Mouse (Mus musculus): ENCODE measurements around the gene Slu7. TPM values are rescaled to one million over a fixed set of nuclear protein-coding genes. Genes with fewer than 3 reads are reported as not detected.
A peak's percentile ranks its signal among the peaks of the same experiment; 100 is the strongest.

Gene Slu7
- polyA plus RNA-seq, 2 experiments, result 15.5 to 48.2 TPM

DNA sequence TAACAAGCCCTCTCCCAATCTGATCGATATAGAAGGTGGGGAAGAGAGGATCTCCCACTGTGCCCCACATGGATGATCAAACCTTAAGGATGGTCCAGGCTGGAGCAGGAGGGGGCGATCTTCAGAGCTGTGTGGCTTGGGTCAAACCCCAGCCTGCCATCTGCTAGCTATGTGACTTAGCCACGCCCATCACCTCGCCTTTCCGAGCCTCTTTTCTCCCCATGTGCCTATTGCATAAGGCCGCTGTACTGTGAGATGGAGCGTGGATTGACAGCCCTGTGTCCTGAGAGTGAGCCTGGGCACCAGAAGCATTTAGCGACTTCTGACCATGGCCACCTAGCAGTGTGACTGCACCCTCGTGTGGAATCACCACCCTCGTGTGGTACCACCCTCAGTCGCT is 51.1 kb downstream of the Slu7 start:
- DNase-seq (ENCODE audit: low spot score), result no peak
- Histone ChIP-seq H3K4me3 (replicated peaks; ENCODE audit: low read length) (no peak overlapping the region), H3K36me3 (ENCODE audit: control insufficient read depth, insufficient read depth, low read length) (no peaks in the 10 kb centered on the region), H3K27ac (replicated peaks; ENCODE audit: low read depth, low read length) (no peak overlapping the region), H3K9ac (ENCODE audit: low read depth, low read length, severe bottlenecking) (no peak overlapping the region), H3K9me3 (ENCODE audit: control insufficient read depth, low read length) (no peaks in the 10 kb centered on the region), H3K4me1 (ENCODE audit: control insufficient read depth, insufficient read depth, low read length) (peaks cover 48% of the 10 kb centered on the region), H3K4me2 (replicated peaks; ENCODE audit: low read depth, low read length, severe bottlenecking) (no peak overlapping the region), H3K27me3 (ENCODE audit: control insufficient read depth, insufficient read depth, low read length) (no peaks in the 10 kb centered on the region)
- WGBS, result 35% methylated on average over 11 of the region's 11 CpGs
- no peak for ATAC-seq (ENCODE audit: low FRiP score, low read depth)
- no peak for TF ChIP-seq POLR2A (IDR thresholded peaks at IDR 0.05; ENCODE audit: borderline replicate concordance, extremely low read depth, insufficient read depth, insufficient read length)

DNA sequence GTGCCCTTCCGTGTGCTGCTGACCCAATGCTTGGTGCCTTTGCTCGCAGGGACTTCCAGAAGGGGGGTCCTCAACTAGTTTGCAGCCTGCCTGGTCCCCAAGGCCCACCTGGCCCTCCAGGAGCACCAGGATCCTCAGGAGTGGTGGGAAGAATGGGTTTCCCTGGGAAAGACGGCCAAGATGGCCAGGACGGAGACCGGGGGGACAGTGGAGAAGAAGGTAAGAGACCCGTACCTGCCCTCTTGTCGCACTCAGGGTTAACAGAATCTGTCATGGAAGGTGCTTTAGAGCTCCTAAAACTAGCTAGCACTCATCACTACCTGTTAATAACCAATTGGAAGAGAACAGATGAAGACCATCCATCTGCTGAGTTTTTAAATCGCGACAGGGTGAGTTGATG is 52.3 kb downstream of the Slu7 start:
- 88% methylated on average over 9 of the region's 9 CpGs for WGBS
- Histone ChIP-seq H3K4me3 (replicated peaks; ENCODE audit: low read length) (no peak overlapping the region), H3K9me3 (ENCODE audit: control insufficient read depth, low read length) (no peaks in the 10 kb centered on the region), H3K4me1 (ENCODE audit: control insufficient read depth, insufficient read depth, low read length) (peaks cover 36% of the 10 kb centered on the region), H3K36me3 (ENCODE audit: control insufficient read depth, insufficient read depth, low read length) (no peaks in the 10 kb centered on the region), H3K27me3 (ENCODE audit: control insufficient read depth, insufficient read depth, low read length) (no peaks in the 10 kb centered on the region), H3K27ac (replicated peaks; ENCODE audit: low read depth, low read length) (no peak overlapping the region), H3K4me2 (replicated peaks; ENCODE audit: low read depth, low read length, severe bottlenecking) (no peak overlapping the region), H3K9ac (ENCODE audit: low read depth, low read length, severe bottlenecking) (no peak overlapping the region)
- DNase-seq (ENCODE audit: low spot score), result no peak
- no peak for ATAC-seq (ENCODE audit: low FRiP score, low read depth)
- no peak for TF ChIP-seq POLR2A (IDR thresholded peaks at IDR 0.05; ENCODE audit: borderline replicate concordance, extremely low read depth, insufficient read depth, insufficient read length)

DNA sequence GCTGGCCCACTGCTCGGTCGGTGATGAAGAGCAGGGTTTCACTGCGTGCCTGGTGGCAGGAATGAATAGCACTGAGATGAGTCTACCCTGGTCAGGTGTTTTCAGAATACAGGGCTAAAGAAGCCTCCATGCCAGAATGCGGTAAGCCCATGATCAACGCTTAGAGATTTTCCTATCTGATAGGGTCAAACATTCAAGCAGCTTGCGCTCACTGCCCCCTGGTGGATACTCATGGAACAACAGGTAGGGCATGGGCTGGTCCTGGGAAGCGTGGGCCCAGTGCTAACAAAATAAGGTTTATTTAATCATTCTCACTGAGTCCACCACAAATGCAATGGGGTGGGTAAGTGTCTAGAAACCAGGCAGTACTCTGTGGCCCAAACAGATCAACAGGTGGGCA is 59.1 kb downstream of the Slu7 start:
- 29% methylated on average over 7 of the region's 7 CpGs for WGBS
- H3K27ac ChIP-seq (replicated peaks; ENCODE audit: low read depth, low read length), result no peak overlapping the region
- ATAC-seq (ENCODE audit: low FRiP score, low read depth) (peak; percentile 38; the same call in 1 of the 2 replicates), DNase-seq (ENCODE audit: low spot score) (peak; percentile 79)
- H3K4me1 ChIP-seq (ENCODE audit: control insufficient read depth, insufficient read depth, low read length), result no peaks in the 10 kb centered on the region
- no peaks in the 10 kb centered on the region for H3K9me3 ChIP-seq (ENCODE audit: control insufficient read depth, low read length)
- no peak overlapping the region for H3K4me2 ChIP-seq (replicated peaks; ENCODE audit: low read depth, low read length, severe bottlenecking)
- H3K36me3 ChIP-seq (ENCODE audit: control insufficient read depth, insufficient read depth, low read length), result no peaks in the 10 kb centered on the region
- no peak overlapping the region for H3K4me3 ChIP-seq (replicated peaks; ENCODE audit: low read length)
- H3K9ac ChIP-seq (ENCODE audit: low read depth, low read length, severe bottlenecking), result no peak overlapping the region
- TF ChIP-seq POLR2A (IDR thresholded peaks at IDR 0.05; ENCODE audit: borderline replicate concordance, extremely low read depth, insufficient read depth, insufficient read length), result no peak
- H3K27me3 ChIP-seq (ENCODE audit: control insufficient read depth, insufficient read depth, low read length), result no peaks in the 10 kb centered on the region

DNA sequence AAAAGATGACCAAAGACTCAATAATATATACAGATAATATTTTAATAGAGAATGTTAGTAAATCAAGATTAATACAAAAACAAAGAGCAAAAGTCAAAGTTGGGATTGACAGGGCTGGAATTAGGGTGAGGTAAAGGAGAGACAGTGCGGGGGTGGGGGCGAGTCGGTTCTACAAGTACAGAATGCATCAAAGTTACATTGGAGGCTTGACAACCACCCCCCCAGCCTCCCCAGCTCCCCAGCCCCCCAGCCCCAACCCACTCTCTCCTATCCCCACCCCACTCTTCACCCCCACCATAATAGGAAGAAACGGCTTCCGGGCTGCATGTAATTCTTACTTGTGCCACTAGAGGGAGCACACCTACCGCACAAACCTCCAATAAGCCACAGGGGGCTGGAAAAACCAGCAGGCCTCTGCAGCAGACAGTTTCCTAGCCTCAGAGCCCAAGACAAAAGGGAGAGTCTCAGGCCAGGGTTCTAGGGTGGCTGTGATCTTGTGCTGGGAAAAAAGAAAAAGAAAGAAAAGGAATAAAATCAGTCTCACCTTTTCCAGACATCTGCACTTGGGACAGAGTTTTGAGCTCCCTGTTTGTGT is 60.4 kb downstream of the Slu7 start:
- Histone ChIP-seq H3K27me3 (ENCODE audit: control insufficient read depth, insufficient read depth, low read length) (no peaks in the 10 kb centered on the region), H3K27ac (replicated peaks; ENCODE audit: low read depth, low read length) (no peak overlapping the region), H3K4me2 (replicated peaks; ENCODE audit: low read depth, low read length, severe bottlenecking) (no peak overlapping the region), H3K4me1 (ENCODE audit: control insufficient read depth, insufficient read depth, low read length) (no peaks in the 10 kb centered on the region), H3K9ac (ENCODE audit: low read depth, low read length, severe bottlenecking) (no peak overlapping the region), H3K9me3 (ENCODE audit: control insufficient read depth, low read length) (no peaks in the 10 kb centered on the region), H3K4me3 (replicated peaks; ENCODE audit: low read length) (no peak overlapping the region), H3K36me3 (ENCODE audit: control insufficient read depth, insufficient read depth, low read length) (no peaks in the 10 kb centered on the region)
- WGBS, result 25% methylated on average over 6 of the region's 6 CpGs
- peak; percentile 87 for DNase-seq (ENCODE audit: low spot score)
- peak; percentile 84 for ATAC-seq (ENCODE audit: low FRiP score, low read depth)
- no peak for TF ChIP-seq POLR2A (IDR thresholded peaks at IDR 0.05; ENCODE audit: borderline replicate concordance, extremely low read depth, insufficient read depth, insufficient read length)

DNA sequence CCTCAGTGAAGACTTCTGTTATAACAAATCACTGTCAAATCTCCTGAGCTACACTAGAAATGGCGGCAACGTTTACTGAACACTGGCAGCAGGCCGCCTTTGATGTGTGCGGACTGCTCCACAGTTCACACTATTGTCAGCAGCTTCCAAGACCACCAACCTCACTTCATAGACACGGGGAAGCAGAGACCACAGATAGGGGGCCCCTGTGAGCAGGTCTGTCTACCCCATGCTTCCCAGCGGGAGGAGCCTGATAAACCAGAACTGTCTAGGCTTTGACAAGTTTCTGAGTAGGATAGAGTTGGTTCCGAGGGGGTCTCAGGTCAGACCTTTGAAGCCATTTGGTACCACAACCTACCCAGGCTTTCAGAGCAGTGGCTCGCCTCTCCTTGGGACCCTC is 61.5 kb downstream of the Slu7 start:
- H3K9ac ChIP-seq (ENCODE audit: low read depth, low read length, severe bottlenecking), result no peak overlapping the region
- ATAC-seq (ENCODE audit: low FRiP score, low read depth) (no peak), DNase-seq (ENCODE audit: low spot score) (no peak)
- no peaks in the 10 kb centered on the region for H3K27me3 ChIP-seq (ENCODE audit: control insufficient read depth, insufficient read depth, low read length)
- H3K27ac ChIP-seq (replicated peaks; ENCODE audit: low read depth, low read length), result no peak overlapping the region
- no peak overlapping the region for H3K4me2 ChIP-seq (replicated peaks; ENCODE audit: low read depth, low read length, severe bottlenecking)
- no peaks in the 10 kb centered on the region for H3K36me3 ChIP-seq (ENCODE audit: control insufficient read depth, insufficient read depth, low read length)
- no peaks in the 10 kb centered on the region for H3K4me1 ChIP-seq (ENCODE audit: control insufficient read depth, insufficient read depth, low read length)
- no peak for TF ChIP-seq POLR2A (IDR thresholded peaks at IDR 0.05; ENCODE audit: borderline replicate concordance, extremely low read depth, insufficient read depth, insufficient read length)
- H3K9me3 ChIP-seq (ENCODE audit: control insufficient read depth, low read length), result no peaks in the 10 kb centered on the region
- H3K4me3 ChIP-seq (replicated peaks; ENCODE audit: low read length), result no peak overlapping the region
- 53% methylated on average over 7 of the region's 8 CpGs for WGBS

DNA sequence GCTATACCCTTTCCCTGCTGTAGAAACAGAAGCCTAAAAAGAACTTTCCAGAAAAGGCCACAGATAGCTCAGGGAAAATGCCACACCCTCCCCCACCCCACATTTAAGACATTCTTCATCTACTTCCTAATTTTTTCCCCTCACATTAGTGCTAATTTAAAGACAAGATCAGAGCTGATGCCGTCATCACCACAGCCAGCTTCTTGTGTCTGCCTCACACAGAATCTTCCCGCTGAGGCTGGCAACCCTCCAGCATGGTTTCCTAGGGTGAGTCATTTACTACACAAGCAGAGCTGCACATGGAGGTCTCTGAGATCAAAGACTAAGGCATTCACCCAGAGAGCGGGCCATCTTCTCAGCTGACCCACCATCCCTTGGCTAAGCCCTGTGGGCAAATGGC is 62.0 kb downstream of the Slu7 start:
- Histone ChIP-seq H3K4me2 (replicated peaks; ENCODE audit: low read depth, low read length, severe bottlenecking) (no peak overlapping the region), H3K27me3 (ENCODE audit: control insufficient read depth, insufficient read depth, low read length) (no peaks in the 10 kb centered on the region), H3K9me3 (ENCODE audit: control insufficient read depth, low read length) (no peaks in the 10 kb centered on the region), H3K4me1 (ENCODE audit: control insufficient read depth, insufficient read depth, low read length) (no peaks in the 10 kb centered on the region), H3K36me3 (ENCODE audit: control insufficient read depth, insufficient read depth, low read length) (no peaks in the 10 kb centered on the region), H3K9ac (ENCODE audit: low read depth, low read length, severe bottlenecking) (no peak overlapping the region), H3K27ac (replicated peaks; ENCODE audit: low read depth, low read length) (no peak overlapping the region), H3K4me3 (replicated peaks; ENCODE audit: low read length) (no peak overlapping the region)
- DNase-seq (ENCODE audit: low spot score) (no peak), ATAC-seq (ENCODE audit: low FRiP score, low read depth) (no peak)
- WGBS, result 57% methylated on average over 3 of the region's 3 CpGs
- TF ChIP-seq POLR2A (IDR thresholded peaks at IDR 0.05; ENCODE audit: borderline replicate concordance, extremely low read depth, insufficient read depth, insufficient read length), result no peak

Other genes with a start within 250 kb of the Slu7 start
- 50.9 and 66.8 TPM in 2 replicates for gene Pttg1, start 7.5 kb upstream of the Slu7 start, polyA plus RNA-seq (2012; rRNA removed)
- 80.9 and 86.5 TPM in 2 replicates for gene Pttg1, start 7.5 kb upstream of the Slu7 start, polyA plus RNA-seq (2014; fragmentation: Nextera tagmentation; extraction: Ambion mirVana)
- 32.7 and 32.9 TPM in 2 replicates for gene C1qtnf2, start 40.5 kb downstream of the Slu7 start, polyA plus RNA-seq (2012; rRNA removed)
- gene C1qtnf2, start 40.5 kb downstream of the Slu7 start, polyA plus RNA-seq (2014; fragmentation: Nextera tagmentation; extraction: Ambion mirVana), result 40.3 and 46.1 TPM in 2 replicates
- gene Ccnjl, start 95.0 kb downstream of the Slu7 start, polyA plus RNA-seq (2012; rRNA removed), result 5.1 and 5.9 TPM in 2 replicates
- gene Ccnjl, start 95.0 kb downstream of the Slu7 start, polyA plus RNA-seq (2014; fragmentation: Nextera tagmentation; extraction: Ambion mirVana), result 7.7 and 11.5 TPM in 2 replicates
- gene 4933415A04Rik, start 153.3 kb downstream of the Slu7 start, polyA plus RNA-seq (2012; rRNA removed), result 0.61 and 0.70 TPM in 2 replicates
- gene 4933415A04Rik, start 153.3 kb downstream of the Slu7 start, polyA plus RNA-seq (2014; fragmentation: Nextera tagmentation; extraction: Ambion mirVana), result 2.2 and 3.6 TPM in 2 replicates
- 0.49 TPM in 1 of 2 replicates, not detected in the other for gene Fabp6, start 167.8 kb downstream of the Slu7 start, polyA plus RNA-seq (2012; rRNA removed)
- gene Fabp6, start 167.8 kb downstream of the Slu7 start, polyA plus RNA-seq (2014; fragmentation: Nextera tagmentation; extraction: Ambion mirVana), result not detected in 2 replicates
- gene Pwwp2a, start 248.3 kb downstream of the Slu7 start, polyA plus RNA-seq (2012; rRNA removed), result 34.8 and 37.7 TPM in 2 replicates
- 29.4 and 34.9 TPM in 2 replicates for gene Pwwp2a, start 248.3 kb downstream of the Slu7 start, polyA plus RNA-seq (2014; fragmentation: Nextera tagmentation; extraction: Ambion mirVana)

Data from limb, embryonic 14.5 days (tissue).